Mouse (Mus musculus) embryonic fibroblast, embryonic 13.5 days (primary cell): ENCODE measurements around the gene Csf2rb2.

Experiments used
- CTCF ChIP-seq: IDR thresholded peaks from 2 replicates; pipeline ENCODE4 v1.5.1; 2011; ENCODE audit warnings: mild to moderate bottlenecking, control low read depth, low read length, moderate library complexity, borderline replicate concordance; ENCODE audit not compliant: insufficient read depth
- POLR2A ChIP-seq: IDR thresholded peaks from 2 replicates; pipeline ENCODE4 v1.6.1; 2011; ENCODE audit warnings: low read depth, mild to moderate bottlenecking, control low read depth, low read length, moderate library complexity

DNA sequence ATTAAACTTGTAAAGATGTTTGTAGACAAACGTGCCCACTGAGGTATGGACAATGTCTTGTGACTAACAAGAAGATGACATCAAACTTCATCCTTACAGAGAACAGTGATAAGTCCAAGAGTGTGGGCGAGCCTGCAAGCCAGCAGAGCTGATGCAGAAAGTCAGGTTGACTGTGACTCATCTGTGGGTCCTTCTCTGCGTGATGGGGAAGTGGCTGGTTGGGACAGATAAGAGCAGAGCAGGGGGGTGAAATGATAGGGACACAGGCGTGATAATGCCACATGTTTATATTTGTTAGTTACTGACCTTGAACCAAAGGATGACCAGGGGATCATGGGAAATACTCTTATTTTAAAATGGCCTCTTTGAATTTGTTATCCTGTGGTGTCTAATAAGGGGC, 37.7 kb downstream of the Csf2rb2 start:
- TF ChIP-seq CTCF (no peak), POLR2A (no peak)
